Mouse (Mus musculus) v-Abl transformed pro-B cells (cell line): ENCODE measurements around the gene Rab3c.

Experiments
- in situ Hi-C, 2 experiments: fragments of 400-800 bp; cut with MboI; formaldehyde crosslinking; loops; one replicate each; pipeline ENCODE4 v1.15.1; 2025; ENCODE audit not compliant: unreplicated experiment in 2 of 2

Gene Rab3c

GRCm38 (mm10) chr13:110280563-110281144, at the start of gene Rab3c:
Gene Rab3c, minus strand, starts transcription at chr13:110280996.
- in situ Hi-C loops: no loop called here

GRCm38 (mm10) chr13:110318746-110319145, 38.0 kb upstream of the Rab3c start:
- in situ Hi-C loops: no loop called here

- in situ Hi-C loops: no loop called here
Measured at GRCm38 (mm10) chr13:110307188-110307587, 26.4 kb upstream of the Rab3c start.

GRCm38 (mm10) chr13:110297112-110297511, 16.3 kb upstream of the Rab3c start:
- in situ Hi-C loops: no loop called here

- in situ Hi-C loops: no loop called here
Measured at GRCm38 (mm10) chr13:110288499-110288898, 7.7 kb upstream of the Rab3c start.

GRCm38 (mm10) chr13:110283781-110284180, 3.0 kb upstream of the Rab3c start:
- in situ Hi-C loops: no loop called here

- in situ Hi-C loops: no loop called here
Measured at GRCm38 (mm10) chr13:110280028-110280562, 701 bp downstream of the Rab3c start.

GRCm38 (mm10) chr13:110278976-110279736, 1.6 kb downstream of the Rab3c start:
- in situ Hi-C loops: no loop called here

GRCm38 (mm10) chr13:110277709-110278108, 3.1 kb downstream of the Rab3c start:
- in situ Hi-C loops: no loop called here

GRCm38 (mm10) chr13:110275471-110275870, 5.3 kb downstream of the Rab3c start:
- in situ Hi-C loops: no loop called here

GRCm38 (mm10) chr13:110260649-110261048, 20.1 kb downstream of the Rab3c start:
- in situ Hi-C loops: no loop called here

GRCm38 (mm10) chr13:110251453-110251852, 29.3 kb downstream of the Rab3c start:
- in situ Hi-C loops: no loop called here

GRCm38 (mm10) chr13:110248481-110248880, 32.3 kb downstream of the Rab3c start:
- in situ Hi-C loops: no loop called here

- in situ Hi-C loops: no loop called here
Measured at GRCm38 (mm10) chr13:110238970-110239369, 41.8 kb downstream of the Rab3c start.

- in situ Hi-C loops: no loop called here
Measured at GRCm38 (mm10) chr13:110237209-110237935, 43.4 kb downstream of the Rab3c start.

GRCm38 (mm10) chr13:110233364-110233763, 47.4 kb downstream of the Rab3c start:
- in situ Hi-C loops: no loop called here

- in situ Hi-C loops: no loop called here
Measured at GRCm38 (mm10) chr13:110231086-110231688, 49.6 kb downstream of the Rab3c start.

- in situ Hi-C loops: no loop called here
Measured at GRCm38 (mm10) chr13:110230046-110230445, 50.8 kb downstream of the Rab3c start.

- in situ Hi-C loops: no loop called here
Measured at GRCm38 (mm10) chr13:110219195-110219594, 61.6 kb downstream of the Rab3c start.

GRCm38 (mm10) chr13:110218497-110218896, 62.3 kb downstream of the Rab3c start:
- in situ Hi-C loops: no loop called here

GRCm38 (mm10) chr13:110211526-110212075, 69.2 kb downstream of the Rab3c start:
- in situ Hi-C loops: no loop called here
